Mouse (Mus musculus) olfactory bulb, adult 2 months (tissue): ENCODE results near the gene Gm47995. TPM values are rescaled to one million over a fixed set of nuclear protein-coding genes. Genes with fewer than 3 reads are reported as not detected.
"Not testable (repeated sequence)": the region's sequence is repeated elsewhere in the genome, so short reads cannot be mapped to it uniquely, and the experiment has no call there.

Source experiments
- H3K27ac ChIP-seq: fragments of 200-500 bp; 2 replicates; pipeline ENCODE4 v1.5.1; 2012; ENCODE audit warnings: low read depth, low read length; ENCODE audit not compliant: insufficient read depth
- H3K4me1 ChIP-seq: fragments of 200-500 bp; 2 replicates; pipeline ENCODE4 v1.6.1; 2012; ENCODE audit warnings: low read length; ENCODE audit not compliant: control insufficient read depth, insufficient read depth
- H3K4me3 ChIP-seq: fragments of 200-500 bp; 2 replicates; pipeline ENCODE4 v1.5.1; 2012; ENCODE audit warnings: mild to moderate bottlenecking, low read depth, low read length, moderate library complexity; ENCODE audit not compliant: insufficient read depth
- CTCF ChIP-seq: fragments of 200-500 bp; IDR thresholded peaks from 2 replicates; pipeline ENCODE4 v1.5.1; 2012; ENCODE audit warnings: low read depth, mild to moderate bottlenecking, low read length, moderate library complexity; ENCODE audit not compliant: insufficient read depth
- POLR2A ChIP-seq: fragments of 200-500 bp; IDR thresholded peaks from 2 replicates; pipeline ENCODE4 v1.6.1; 2012; ENCODE audit warnings: mild to moderate bottlenecking, low read depth, low read length, moderate library complexity; ENCODE audit not compliant: insufficient read depth
- WGBS: fragments of 180-500 bp; shearing (Covaris S2); methylation state at CpG from one replicate; pipeline ENCODE4 v1.1.7; 2018; 5-methylcytosine and 5-hydroxymethylcytosine counted together
- polyA plus RNA-seq: library from polyadenylated mRNA; stranded (reverse); fragments of >200 nt; gene quantifications from 2 replicates; pipeline ENCODE4 v1.2.4, GENCODE M21; 2012; ENCODE audit warnings: low replicate concordance; ENCODE audit not compliant: missing spikeins, insufficient read depth, insufficient read length

Gene Gm47995
- polyA plus RNA-seq, 1 experiment = not detected

GRCm38 (mm10) chr1:151180167-151180566 lies 18.1 kb upstream of the Gm47995 start:
- H3K4me3 ChIP-seq = no peak overlapping the region
- TF ChIP-seq POLR2A = no peak
- TF ChIP-seq CTCF = no peak
- WGBS = 94% methylated on average over 2 of the region's 2 CpGs
- H3K27ac ChIP-seq = no peak overlapping the region
- no peaks in the 10 kb centered on the region for H3K4me1 ChIP-seq

- H3K27ac ChIP-seq, H3K4me3 ChIP-seq, H3K4me1 ChIP-seq: not testable (repeated sequence)
- WGBS = 100% methylated on average over 1 of the region's 7 CpGs
Measured at GRCm38 (mm10) chr1:151182266-151182665, 16.0 kb upstream of the Gm47995 start, which contains the start of gene Gm47985. Gene Gm47985 (plus strand): TSS chr1:151182537.

- 88% methylated on average over 3 of the region's 3 CpGs for WGBS
- not testable (repeated sequence) for H3K4me1 ChIP-seq, H3K4me3 ChIP-seq, H3K27ac ChIP-seq
Measured at GRCm38 (mm10) chr1:151186186-151186585, 12.1 kb upstream of the Gm47995 start.

- not testable (repeated sequence) for H3K27ac ChIP-seq, H3K4me3 ChIP-seq, H3K4me1 ChIP-seq
- 82% methylated on average over 4 of the region's 4 CpGs for WGBS
Measured at GRCm38 (mm10) chr1:151186879-151187424, 11.3 kb upstream of the Gm47995 start.

GRCm38 (mm10) chr1:151188469-151188868 lies 9.8 kb upstream of the Gm47995 start:
- no peak overlapping the region for H3K4me3 ChIP-seq
- H3K4me1 ChIP-seq = no peaks in the 10 kb centered on the region
- no peak overlapping the region for H3K27ac ChIP-seq
- WGBS = 80% methylated on average over 4 of the region's 4 CpGs
- no peak for TF ChIP-seq CTCF
- no peak for TF ChIP-seq POLR2A

GRCm38 (mm10) chr1:151192075-151192474 lies 6.2 kb upstream of the Gm47995 start, which contains the start of gene Gm8947:
Gene Gm8947 (plus strand): TSS chr1:151192376.
- H3K4me1 ChIP-seq, H3K27ac ChIP-seq, H3K4me3 ChIP-seq: not testable (repeated sequence)
- 100% methylated on average over 2 of the region's 7 CpGs for WGBS

GRCm38 (mm10) chr1:151192739-151193138 lies 5.5 kb upstream of the Gm47995 start:
- H3K27ac ChIP-seq, H3K4me1 ChIP-seq, H3K4me3 ChIP-seq: not testable (repeated sequence)
- 96% methylated on average over 15 of the region's 15 CpGs for WGBS

- not testable (repeated sequence) for H3K27ac ChIP-seq, H3K4me3 ChIP-seq, H3K4me1 ChIP-seq
- WGBS = 64% methylated on average over 4 of the region's 4 CpGs
Measured at GRCm38 (mm10) chr1:151195986-151196385, 2.3 kb upstream of the Gm47995 start.

GRCm38 (mm10) chr1:151196690-151197089 lies 1.6 kb upstream of the Gm47995 start:
- H3K4me1 ChIP-seq, H3K4me3 ChIP-seq, H3K27ac ChIP-seq: not testable (repeated sequence)
- WGBS = 95% methylated on average over 3 of the region's 3 CpGs

GRCm38 (mm10) chr1:151200620-151201019 lies 2.4 kb downstream of the Gm47995 start:
- not testable (repeated sequence) for H3K4me1 ChIP-seq, H3K27ac ChIP-seq, H3K4me3 ChIP-seq

GRCm38 (mm10) chr1:151202771-151203170 lies 4.5 kb downstream of the Gm47995 start:
- not testable (repeated sequence) for H3K4me1 ChIP-seq, H3K4me3 ChIP-seq, H3K27ac ChIP-seq
- 83% methylated on average over 4 of the region's 5 CpGs for WGBS

- H3K27ac ChIP-seq, H3K4me3 ChIP-seq, H3K4me1 ChIP-seq: not testable (repeated sequence)
- WGBS = no CpG with 5 or more reads among the region's 6 CpGs
Measured at GRCm38 (mm10) chr1:151203818-151204217, 5.6 kb downstream of the Gm47995 start, which contains the start of gene 3110040M04Rik. Gene 3110040M04Rik (plus strand): TSS chr1:151204121.

GRCm38 (mm10) chr1:151208493-151208892 lies 10.2 kb downstream of the Gm47995 start:
- H3K4me3 ChIP-seq, H3K4me1 ChIP-seq, H3K27ac ChIP-seq: not testable (repeated sequence)
- 80% methylated on average over 4 of the region's 5 CpGs for WGBS

GRCm38 (mm10) chr1:151208944-151209343 lies 10.7 kb downstream of the Gm47995 start:
- H3K4me3 ChIP-seq, H3K27ac ChIP-seq: not testable (repeated sequence)

GRCm38 (mm10) chr1:151209824-151210355 lies 11.6 kb downstream of the Gm47995 start, which contains the start of gene Gm47996:
Gene Gm47996 (plus strand): TSS chr1:151210131.
- 99% methylated on average over 5 of the region's 8 CpGs for WGBS
- H3K4me3 ChIP-seq, H3K27ac ChIP-seq, H3K4me1 ChIP-seq: not testable (repeated sequence)

More at GRCm38 (mm10) chr1:151208944-151209343, 10.7 kb downstream of the Gm47995 start:
- H3K4me1 ChIP-seq = not testable (repeated sequence)
